8 mouse cellular contexts compared by ENCODE assay signal in the genomic region with DNA sequence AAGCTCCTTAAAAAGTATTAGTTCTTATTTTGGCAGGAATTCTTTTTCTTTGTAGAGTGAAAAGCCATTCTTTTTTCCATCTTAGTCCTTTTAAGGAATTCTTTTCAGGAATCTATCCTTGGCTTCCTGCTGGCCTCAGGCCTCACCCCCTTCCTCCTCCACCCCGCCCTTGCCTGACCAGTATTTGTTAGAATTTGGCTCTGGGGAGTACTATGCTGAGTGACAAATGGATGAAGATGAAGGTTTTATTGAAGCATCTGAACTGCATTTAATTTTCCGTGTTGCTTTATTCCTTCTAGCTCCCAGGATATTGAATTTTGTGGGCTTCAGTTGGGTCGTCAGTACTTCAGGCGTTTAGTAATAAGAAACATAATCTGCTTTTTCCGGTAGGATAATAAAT. TPM values are rescaled to one million over a fixed set of nuclear protein-coding genes. Genes with fewer than 3 reads are reported as not detected.
DNase-seq lines count a peak whose midpoint lies in the region; ATAC-seq lines count a peak whose summit lies in the region.

No protein-coding gene starts in this region.

- no peaks in the 10 kb centered on the region for H3K9me3 ChIP-seq in forebrain, embryonic 14.5 days (replicated peaks; ENCODE audit: control insufficient read depth, low read length)
- H3K9me3 ChIP-seq in hindbrain, embryonic 12.5 days (replicated peaks) = no peaks in the 10 kb centered on the region
- no peaks in the 10 kb centered on the region for H3K9me3 ChIP-seq in limb, embryonic 13.5 days
- H3K9me3 ChIP-seq in midbrain, embryonic 14.5 days (ENCODE audit: control insufficient read depth, low read length) = no peaks in the 10 kb centered on the region

- H3K4me2 ChIP-seq in forebrain, embryonic 14.5 days (ENCODE audit: low read length) = peak overlapping the region; percentile 64
- H3K4me2 ChIP-seq in hindbrain, embryonic 12.5 days (replicated peaks) = peak overlapping the region; percentile 49
- peak overlapping the region; percentile 53 for H3K4me2 ChIP-seq in limb, embryonic 13.5 days (replicated peaks)
- peak overlapping the region; percentile 60 for H3K4me2 ChIP-seq in midbrain, embryonic 14.5 days (ENCODE audit: low read length)

- DNase-seq in cerebellum, adult 11-12 months = peak; percentile 63
- DNase-seq in cerebellum, adult 9-10 months = no peak
- peak; percentile 24 for DNase-seq in adrenal gland, postnatal 25 days
- peak; percentile 54 for DNase-seq in forebrain, embryonic 14.5 days (ENCODE audit: low spot score)
- peak; percentile 69 for DNase-seq in midbrain, embryonic 14.5 days

- no peak for ATAC-seq in forebrain, embryonic 14.5 days
- ATAC-seq in hindbrain, embryonic 12.5 days (ENCODE audit: low FRiP score) = no peak
- ATAC-seq in limb, embryonic 13.5 days (ENCODE audit: low FRiP score, low read depth) = no peak
- ATAC-seq in midbrain, embryonic 14.5 days (ENCODE audit: low FRiP score, low TSS enrichment) = no peak
- no peak for ATAC-seq in monocyte, adult 5-6 weeks (replicated peaks; ENCODE audit: insufficient number of reproducible peaks, low FRiP score, low TSS enrichment, poor library complexity, severe bottlenecking)

- WGBS in forebrain, embryonic 14.5 days = under 1% methylated on average over 5 of the region's 5 CpGs
- WGBS in hindbrain, embryonic 12.5 days = 1% methylated on average over 5 of the region's 5 CpGs
- 1% methylated on average over 5 of the region's 5 CpGs for WGBS in limb, embryonic 13.5 days
- under 1% methylated on average over 5 of the region's 5 CpGs for WGBS in midbrain, embryonic 14.5 days

- H3K4me3 ChIP-seq in forebrain, embryonic 14.5 days (ENCODE audit: low read depth, low read length) = peak overlapping the region; percentile 47
- peak overlapping the region; percentile 44 for H3K4me3 ChIP-seq in hindbrain, embryonic 12.5 days
- H3K4me3 ChIP-seq in limb, embryonic 13.5 days = peak overlapping the region; percentile 53
- peak overlapping the region; percentile 45 for H3K4me3 ChIP-seq in midbrain, embryonic 14.5 days (replicated peaks; ENCODE audit: low read depth, low read length)

- H3K4me1 ChIP-seq in forebrain, embryonic 14.5 days (ENCODE audit: control insufficient read depth, insufficient read depth, low read length) = peaks cover 2% of the 10 kb centered on the region; the same call in 1 of the 2 replicates
- H3K4me1 ChIP-seq in hindbrain, embryonic 12.5 days = peaks cover 5% of the 10 kb centered on the region; the same call in 1 of the 2 replicates
- peaks cover 14% of the 10 kb centered on the region for H3K4me1 ChIP-seq in limb, embryonic 13.5 days
- H3K4me1 ChIP-seq in midbrain, embryonic 14.5 days (ENCODE audit: control insufficient read depth, insufficient read depth, low read length) = no peaks in the 10 kb centered on the region

- peak overlapping the region; percentile 71 for H3K9ac ChIP-seq in forebrain, embryonic 14.5 days (ENCODE audit: low read length)
- H3K9ac ChIP-seq in hindbrain, embryonic 12.5 days = peak overlapping the region; percentile 60
- peak overlapping the region; percentile 63 for H3K9ac ChIP-seq in limb, embryonic 13.5 days
- H3K9ac ChIP-seq in midbrain, embryonic 14.5 days (replicated peaks; ENCODE audit: low read length) = peak overlapping the region; percentile 66

- H3K36me3 ChIP-seq in forebrain, embryonic 14.5 days (ENCODE audit: control insufficient read depth, insufficient read depth, low read length) = no peaks in the 10 kb centered on the region
- H3K36me3 ChIP-seq in hindbrain, embryonic 12.5 days = no peaks in the 10 kb centered on the region
- no peaks in the 10 kb centered on the region for H3K36me3 ChIP-seq in limb, embryonic 13.5 days
- H3K36me3 ChIP-seq in midbrain, embryonic 14.5 days (ENCODE audit: control insufficient read depth, insufficient read depth, low read length) = no peaks in the 10 kb centered on the region

- H3K27me3 ChIP-seq in forebrain, embryonic 14.5 days (replicated peaks; ENCODE audit: control insufficient read depth, insufficient read depth, low read length) = no peaks in the 10 kb centered on the region
- H3K27me3 ChIP-seq in hindbrain, embryonic 12.5 days = no peaks in the 10 kb centered on the region
- H3K27me3 ChIP-seq in limb, embryonic 13.5 days = no peaks in the 10 kb centered on the region
- H3K27me3 ChIP-seq in midbrain, embryonic 14.5 days (ENCODE audit: control insufficient read depth, insufficient read depth, low read length) = no peaks in the 10 kb centered on the region

- peak overlapping the region; percentile 97 for H3K27ac ChIP-seq in forebrain, embryonic 14.5 days (ENCODE audit: low read depth, low read length)
- peak overlapping the region; percentile 96 for H3K27ac ChIP-seq in hindbrain, embryonic 12.5 days
- H3K27ac ChIP-seq in limb, embryonic 13.5 days = peak overlapping the region; percentile 95
- H3K27ac ChIP-seq in midbrain, embryonic 14.5 days (replicated peaks; ENCODE audit: low read depth, low read length) = peak overlapping the region; percentile 98

RNA-seq across cellular contexts. Expression of a gene that starts 1.2 kb away (rescaled TPM):
- total RNA-seq in adrenal gland, postnatal 25 days (2021) = 133 and 178 TPM in 2 replicates
- polyA plus RNA-seq in forebrain, embryonic 14.5 days (2014; fragmentation: Nextera tagmentation; extraction: Ambion mirVana) = 41.0 and 86.0 TPM in 2 replicates
- 62.9 and 64.6 TPM in 2 replicates for polyA plus RNA-seq in hindbrain, embryonic 12.5 days (2016; fragmentation: Nextera tagmentation; extraction: Ambion mirVana)
- 22.8 and 22.9 TPM in 2 replicates for polyA plus RNA-seq in limb, embryonic 13.5 days (2015; fragmentation: Nextera tagmentation; extraction: Ambion mirVana)
- polyA plus RNA-seq in midbrain, embryonic 14.5 days (2014; fragmentation: Nextera tagmentation; extraction: Ambion mirVana) = 63.2 and 80.6 TPM in 2 replicates
- 9.1 to 77.6 TPM (median 22.8 TPM) in 3 replicates for total RNA-seq in monocyte, adult 5-6 weeks (2017)
